ENCODE assay signal across 8 mouse cellular contexts in the genomic region with DNA sequence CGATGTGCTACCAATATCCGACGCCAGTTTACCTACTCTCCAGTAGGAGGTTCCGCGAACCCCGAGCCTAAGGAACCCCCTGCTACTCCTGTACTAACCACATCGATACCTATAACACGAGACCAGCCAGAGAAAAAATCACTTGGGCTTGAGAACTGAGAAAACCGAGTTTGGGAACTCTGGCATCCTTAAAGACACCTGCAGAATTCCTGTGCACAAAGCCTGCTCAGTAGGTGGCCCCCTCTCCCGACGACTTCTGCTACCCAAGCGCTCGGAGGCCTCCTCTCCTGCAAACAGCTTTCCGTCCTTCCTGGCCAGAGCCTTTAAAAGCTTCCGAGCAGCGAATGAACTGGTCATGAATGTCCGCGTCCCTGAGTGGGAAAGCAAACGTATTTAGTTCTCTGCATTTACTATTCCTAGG. TPM values are rescaled to one million over a fixed set of nuclear protein-coding genes. Genes with fewer than 3 reads are reported as not detected.
DNase-seq lines count a peak whose midpoint lies in the region; ATAC-seq and TF ChIP-seq lines count a peak whose summit lies in the region.

No protein-coding gene starts in this region.

- H3K27me3 ChIP-seq in CH12.LX (replicated peaks): peaks cover 65% of the 10 kb centered on the region
- peaks cover 58% of the 10 kb centered on the region for H3K27me3 ChIP-seq in forebrain, embryonic 10.5 days (ENCODE audit: poor library complexity, severe bottlenecking)
- H3K27me3 ChIP-seq in intestine, embryonic 14.5 days (replicated peaks; ENCODE audit: control insufficient read depth, insufficient read depth, low read length): peaks cover 5% of the 10 kb centered on the region; the same call in 1 of the 2 replicates
- peaks cover 26% of the 10 kb centered on the region; the same call in 1 of the 2 replicates for H3K27me3 ChIP-seq in liver, postnatal 0 days (ENCODE audit: insufficient read depth, low read length)

- under 1% methylated on average over 19 of the region's 19 CpGs for WGBS in forebrain, embryonic 10.5 days
- 1% methylated on average over 19 of the region's 19 CpGs for WGBS in intestine, embryonic 14.5 days
- 2% methylated on average over 19 of the region's 19 CpGs for WGBS in liver, postnatal 0 days (ENCODE audit: insufficient replicate concordance)

- TF ChIP-seq EP300 in CH12.LX (IDR thresholded peaks at IDR 0.05; ENCODE audit: low read length): no peak
- TF ChIP-seq EP300 in liver, postnatal 0 days (IDR thresholded peaks at IDR 0.05; ENCODE audit: low read depth): no peak

- no peak for DNase-seq in cerebellum, adult 9-11 months
- no peak for DNase-seq in CH12.LX (ENCODE audit: extremely low read depth)
- peak; percentile 44 for DNase-seq in forebrain, embryonic 10.5 days (ENCODE audit: extremely low spot score, low spot score)
- no peak for DNase-seq in intestine, embryonic 14.5 days (ENCODE audit: low spot score)
- DNase-seq in liver, postnatal 0 days: no peak
- DNase-seq in right cerebral cortex, postnatal 10 days (ENCODE audit: low spot score in 2 of 2): peak; percentile 66 to 68
- no peak for DNase-seq in layer of hippocampus, postnatal 25 days (ENCODE audit: extremely low spot score in 1 of 2, low spot score in 1 of 2)

- peak overlapping the region; percentile 14 to 40 (median 31) for H3K4me3 ChIP-seq in CH12.LX (replicated peaks in 1 of 3; ENCODE audit: low read depth in 2 of 3, low read length in 2 of 3, poor library complexity in 1 of 3)
- H3K4me3 ChIP-seq in forebrain, embryonic 10.5 days: peak overlapping the region; percentile 67
- H3K4me3 ChIP-seq in intestine, embryonic 14.5 days (ENCODE audit: low read depth, low read length): peak overlapping the region; percentile 66
- H3K4me3 ChIP-seq in liver, postnatal 0 days (ENCODE audit: low read depth, low read length): peak overlapping the region; percentile 78

- TF ChIP-seq POLR2A in CH12.LX (IDR thresholded peaks at IDR 0.05; ENCODE audit: low read depth, low read length): no peak

- dilution Hi-C loops in CH12.LX (cut with MboI; ENCODE audit: extremely low pct_ligation_motif_present, extremely low pct_unique_long_range_greater_than_20kb, low sequenced_read_pairs): no loop called here

- H3K4me2 ChIP-seq in CH12.LX (ENCODE audit: insufficient read depth, low read depth, poor library complexity, severe bottlenecking): peak overlapping the region; percentile 85
- peak overlapping the region; percentile 77 for H3K4me2 ChIP-seq in intestine, embryonic 14.5 days (ENCODE audit: low read length)
- H3K4me2 ChIP-seq in liver, postnatal 0 days (ENCODE audit: low read depth, low read length): peak overlapping the region; percentile 97

- H3K4me1 ChIP-seq in CH12.LX (ENCODE audit: control insufficient read depth in 1 of 2, insufficient read depth in 2 of 2): peaks cover 9 to 14% of the 10 kb centered on the region in 2 experiments
- H3K4me1 ChIP-seq in forebrain, embryonic 10.5 days: peaks cover 30% of the 10 kb centered on the region
- H3K4me1 ChIP-seq in intestine, embryonic 14.5 days (replicated peaks; ENCODE audit: control insufficient read depth, insufficient read depth, low read length): 0 out of 2 replicates have a peak, but pooled peaks cover 6% of the 10 kb centered on the region
- peaks cover 24% of the 10 kb centered on the region for H3K4me1 ChIP-seq in liver, postnatal 0 days (ENCODE audit: insufficient read depth)

- no peak overlapping the region for H3K9ac ChIP-seq in CH12.LX (ENCODE audit: insufficient read depth, low read depth)
- H3K9ac ChIP-seq in intestine, embryonic 14.5 days (ENCODE audit: low read length): 0 out of 2 replicates have a peak overlapping the region, but pooled peaks have one; percentile 37
- H3K9ac ChIP-seq in liver, postnatal 0 days (replicated peaks): peak overlapping the region; percentile 55

- in situ Hi-C loops in CH12.LX (cut with MboI; ENCODE audit: low pct_ligation_motif_present, low pct_unique_long_range_greater_than_20kb, low sequenced_read_pairs): no loop called here

- TF ChIP-seq CTCF in CH12.LX (conservative IDR thresholded peaks at IDR 0.05 in 1 of 2, IDR thresholded peaks at IDR 0.05 in 1 of 2; ENCODE audit: low read depth in 2 of 2, low read length in 2 of 2): peak in 1 of 2 experiments; percentile 9; a peak in 1 of 4 replicates
- TF ChIP-seq CTCF in liver, postnatal 0 days (IDR thresholded peaks at IDR 0.05; ENCODE audit: low read depth): peak; percentile 13; the same call in 1 of the 2 replicates

- H3K9me3 ChIP-seq in CH12.LX (replicated peaks; ENCODE audit: low read length): peaks cover 5% of the 10 kb centered on the region
- no peaks in the 10 kb centered on the region for H3K9me3 ChIP-seq in forebrain, embryonic 10.5 days
- H3K9me3 ChIP-seq in intestine, embryonic 14.5 days (ENCODE audit: control insufficient read depth, low read length): no peaks in the 10 kb centered on the region
- H3K9me3 ChIP-seq in liver, postnatal 0 days (ENCODE audit: low read length): no peaks in the 10 kb centered on the region

- peak; percentile 28 for ATAC-seq in cerebellum, adult (ENCODE audit: insufficient number of reproducible peaks, low FRiP score, low TSS enrichment)
- ATAC-seq in intestine, embryonic 14.5 days (replicated peaks; ENCODE audit: low FRiP score, low TSS enrichment, low read depth): peak; percentile 16
- ATAC-seq in liver, postnatal 0 days: no peak

- no peak overlapping the region for H3K27ac ChIP-seq in CH12.LX (ENCODE audit: insufficient read depth, low read depth)
- peak overlapping the region; percentile 81 for H3K27ac ChIP-seq in forebrain, embryonic 10.5 days
- peak overlapping the region; percentile 66 for H3K27ac ChIP-seq in intestine, embryonic 14.5 days (ENCODE audit: low read depth)
- H3K27ac ChIP-seq in liver, postnatal 0 days (ENCODE audit: low read depth): 0 out of 2 replicates have a peak overlapping the region, but pooled peaks have one; percentile 3

- H3K36me3 ChIP-seq in CH12.LX (replicated peaks in 1 of 2; ENCODE audit: control insufficient read depth in 1 of 2, insufficient read depth in 1 of 2, low read length in 1 of 2): no peaks in the 10 kb centered on the region
- no peaks in the 10 kb centered on the region for H3K36me3 ChIP-seq in forebrain, embryonic 10.5 days (replicated peaks)
- no peaks in the 10 kb centered on the region for H3K36me3 ChIP-seq in intestine, embryonic 14.5 days (ENCODE audit: control insufficient read depth, insufficient read depth, low read length)
- no peaks in the 10 kb centered on the region for H3K36me3 ChIP-seq in liver, postnatal 0 days (replicated peaks; ENCODE audit: insufficient read depth, low read length)

- no peaks in the 10 kb centered on the region for H3K79me2 ChIP-seq in CH12.LX (replicated peaks; ENCODE audit: control insufficient read depth, extremely low read depth, insufficient read depth, poor library complexity, severe bottlenecking)

- TF ChIP-seq RAD21 in CH12.LX (IDR thresholded peaks at IDR 0.05; ENCODE audit: low read depth, low read length): no peak

TF ChIP-seq in CH12.LX, 34 proteins besides CTCF, POLR2A, EP300 and RAD21:
- peak; percentile 23; the same call in 1 of the 2 replicates for TF ChIP-seq MXI1 (IDR thresholded peaks at IDR 0.05; ENCODE audit: low read depth, low read length)
- no peak for TF ChIP-seq PAX5 (IDR thresholded peaks at IDR 0.05; ENCODE audit: low read length)

RNA-seq across cellular contexts. Expression of a gene that starts 0.7 kb away (rescaled TPM):
- total RNA-seq in CH12.LX (2012; rRNA removed): 0.13 and 0.25 TPM in 2 replicates
- total RNA-seq in CH12.LX (2014; rRNA removed): 0.14 and 0.17 TPM in 2 replicates
- 0.34 and 0.63 TPM in 2 replicates for polyA plus RNA-seq in CH12.LX (2012; ENCODE audit: insufficient read length, low read depth)
- polyA plus RNA-seq in forebrain, embryonic 10.5 days (2016; fragmentation: Nextera tagmentation; extraction: Ambion mirVana): 4.5 and 4.6 TPM in 2 replicates
- polyA plus RNA-seq in intestine, embryonic 14.5 days (2014; fragmentation: Nextera tagmentation; extraction: Ambion mirVana): 48.6 and 48.7 TPM in 2 replicates
- 8.1 TPM in 2 replicates for polyA plus RNA-seq in liver, postnatal 0 days (2015; fragmentation: Nextera tagmentation; extraction: Ambion mirVana)
- 1 to 10 TPM; 3.1 to 4.2 TPM for total RNA-seq in layer of hippocampus, postnatal 25 days (2021)

RNA-seq across cellular contexts. Expression of a gene that starts 15.0 kb away (rescaled TPM):
- 6.9 and 7.9 TPM in 2 replicates for total RNA-seq in CH12.LX (2012; rRNA removed)
- total RNA-seq in CH12.LX (2014; rRNA removed): 4.2 and 4.3 TPM in 2 replicates
- 13.8 and 14.2 TPM in 2 replicates for polyA plus RNA-seq in CH12.LX (2012; ENCODE audit: insufficient read length, low read depth)
- 17.9 and 18.5 TPM in 2 replicates for polyA plus RNA-seq in forebrain, embryonic 10.5 days (2016; fragmentation: Nextera tagmentation; extraction: Ambion mirVana)
- polyA plus RNA-seq in intestine, embryonic 14.5 days (2014; fragmentation: Nextera tagmentation; extraction: Ambion mirVana): 16.9 and 18.3 TPM in 2 replicates
- polyA plus RNA-seq in liver, postnatal 0 days (2015; fragmentation: Nextera tagmentation; extraction: Ambion mirVana): 4.9 and 5.6 TPM in 2 replicates
- 10 to 100 TPM; 24.2 to 24.4 TPM for total RNA-seq in layer of hippocampus, postnatal 25 days (2021)

Comparison
In these comparisons a context has a peak if more than half of its experiments do, and no peak if none do; other contexts are left out.
1. DNase-seq: peak in forebrain, embryonic 10.5 days (single experiment) and right cerebral cortex, postnatal 10 days (2 of 2); none in cerebellum, adult 9-11 months (single experiment), CH12.LX (single experiment), intestine, embryonic 14.5 days (single experiment), liver, postnatal 0 days (single experiment) and layer of hippocampus, postnatal 25 days (0 of 2).
2. Peak in every context shown above with its lines, with median percentiles within 50 percentile points of each other: H3K4me2 ChIP-seq and H3K4me3 ChIP-seq.